Mouse (Mus musculus): ENCODE data around the gene Med21. TPM values are rescaled to one million over a fixed set of nuclear protein-coding genes. Genes with fewer than 3 reads are reported as not detected.

The Med21 gene
- polyA plus RNA-seq, 1 experiment from 2014 or later = 117 TPM

DNA sequence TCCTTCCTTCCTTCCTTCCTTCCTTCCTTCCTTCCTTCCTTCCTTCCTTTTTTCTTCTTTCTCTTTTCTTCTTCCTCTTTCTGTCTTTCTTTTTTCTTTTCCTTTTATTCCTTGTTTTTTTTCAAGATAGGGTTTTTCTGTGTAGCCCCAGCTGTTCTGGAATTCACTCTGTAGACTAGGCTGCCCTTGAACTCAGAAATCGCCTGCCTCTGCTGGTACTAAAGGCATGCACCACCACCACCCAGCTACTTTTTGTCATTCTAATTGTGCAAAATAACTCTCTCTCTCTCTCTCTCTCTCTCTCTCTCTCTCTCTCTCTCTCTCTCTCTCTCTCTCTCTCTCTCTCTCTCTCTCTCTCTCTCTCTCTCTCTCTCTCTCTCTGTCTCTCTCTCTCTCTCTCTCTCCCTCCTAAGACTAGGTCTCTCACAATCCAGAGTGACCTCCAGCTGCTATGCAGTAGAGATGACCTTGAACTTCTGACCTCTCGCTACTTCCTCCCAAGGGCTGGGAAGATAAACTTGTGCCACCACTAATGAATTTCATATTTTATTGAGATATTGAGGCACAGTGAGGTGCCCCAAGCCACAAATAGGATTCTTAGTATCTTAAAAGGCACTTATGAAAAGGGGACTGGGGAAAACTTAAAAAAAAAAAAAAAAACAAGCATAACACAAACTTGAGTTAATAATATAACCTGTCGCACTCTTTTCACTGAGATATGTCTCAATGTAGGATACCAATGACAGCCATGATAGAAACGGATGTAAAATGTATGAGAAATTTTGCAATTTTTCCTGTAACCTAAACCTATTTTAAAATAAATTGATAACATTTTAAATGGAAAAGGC, 7.4 kb upstream of the Med21 start:
- H3K4me2 ChIP-seq (replicated peaks; ENCODE audit: low read depth, low read length) = peak overlapping the region; percentile 85
- H3K9me3 ChIP-seq (ENCODE audit: low read length) = no peaks in the 10 kb centered on the region
- 0 out of 2 replicates have a peak, but pooled peaks cover 3% of the 10 kb centered on the region for H3K4me1 ChIP-seq (ENCODE audit: insufficient read depth, low read depth, low read length)
- no peak overlapping the region for H3K9ac ChIP-seq (replicated peaks; ENCODE audit: low read depth)
- H3K4me3 ChIP-seq (ENCODE audit: low read depth, low read length) = no peak overlapping the region
- TF ChIP-seq EP300 (IDR thresholded peaks at IDR 0.05) (no peak), CTCF (IDR thresholded peaks at IDR 0.05) (no peak)
- DNase-seq (ENCODE audit: low spot score) (no peak), ATAC-seq (no peak)
- no peaks in the 10 kb centered on the region for H3K36me3 ChIP-seq (ENCODE audit: insufficient read depth, low read length)
- no peaks in the 10 kb centered on the region for H3K27me3 ChIP-seq (replicated peaks; ENCODE audit: insufficient read depth, low read length)
- H3K27ac ChIP-seq (ENCODE audit: low read length) = no peak overlapping the region
- 59% methylated on average over 4 of the region's 4 CpGs for WGBS

DNA sequence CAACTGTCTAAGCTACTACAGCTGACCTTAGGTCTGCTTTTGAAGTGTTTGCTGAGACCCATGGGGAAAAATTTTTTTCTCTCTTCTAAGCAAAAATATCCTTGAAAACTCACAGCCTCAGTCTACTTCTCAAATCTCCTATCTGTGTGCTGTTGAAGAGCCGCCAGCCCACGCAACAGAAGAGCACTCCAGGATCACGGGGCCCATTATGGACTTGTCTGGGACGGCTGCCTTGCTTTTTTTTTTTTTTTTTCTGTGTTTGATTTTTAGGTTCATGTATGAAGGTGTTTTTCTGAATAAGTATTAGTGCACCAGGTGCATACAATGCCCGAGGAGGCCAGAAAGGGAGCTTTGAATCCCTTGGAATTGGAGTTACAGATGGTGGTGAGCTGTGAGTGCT, 5.9 kb upstream of the Med21 start:
- Histone ChIP-seq H3K4me2 (replicated peaks; ENCODE audit: low read depth, low read length) (no peak overlapping the region), H3K4me3 (ENCODE audit: low read depth, low read length) (no peak overlapping the region), H3K27me3 (replicated peaks; ENCODE audit: insufficient read depth, low read length) (no peaks in the 10 kb centered on the region), H3K9ac (replicated peaks; ENCODE audit: low read depth) (no peak overlapping the region), H3K36me3 (ENCODE audit: insufficient read depth, low read length) (no peaks in the 10 kb centered on the region), H3K9me3 (ENCODE audit: low read length) (no peaks in the 10 kb centered on the region), H3K27ac (ENCODE audit: low read length) (no peak overlapping the region), H3K4me1 (ENCODE audit: insufficient read depth, low read depth, low read length) (0 out of 2 replicates have a peak, but pooled peaks cover 3% of the 10 kb centered on the region)
- DNase-seq (ENCODE audit: low spot score) = no peak
- no peak for ATAC-seq
- TF ChIP-seq EP300 (IDR thresholded peaks at IDR 0.05) (no peak), CTCF (IDR thresholded peaks at IDR 0.05) (no peak)
- WGBS = 67% methylated on average over 5 of the region's 5 CpGs

DNA sequence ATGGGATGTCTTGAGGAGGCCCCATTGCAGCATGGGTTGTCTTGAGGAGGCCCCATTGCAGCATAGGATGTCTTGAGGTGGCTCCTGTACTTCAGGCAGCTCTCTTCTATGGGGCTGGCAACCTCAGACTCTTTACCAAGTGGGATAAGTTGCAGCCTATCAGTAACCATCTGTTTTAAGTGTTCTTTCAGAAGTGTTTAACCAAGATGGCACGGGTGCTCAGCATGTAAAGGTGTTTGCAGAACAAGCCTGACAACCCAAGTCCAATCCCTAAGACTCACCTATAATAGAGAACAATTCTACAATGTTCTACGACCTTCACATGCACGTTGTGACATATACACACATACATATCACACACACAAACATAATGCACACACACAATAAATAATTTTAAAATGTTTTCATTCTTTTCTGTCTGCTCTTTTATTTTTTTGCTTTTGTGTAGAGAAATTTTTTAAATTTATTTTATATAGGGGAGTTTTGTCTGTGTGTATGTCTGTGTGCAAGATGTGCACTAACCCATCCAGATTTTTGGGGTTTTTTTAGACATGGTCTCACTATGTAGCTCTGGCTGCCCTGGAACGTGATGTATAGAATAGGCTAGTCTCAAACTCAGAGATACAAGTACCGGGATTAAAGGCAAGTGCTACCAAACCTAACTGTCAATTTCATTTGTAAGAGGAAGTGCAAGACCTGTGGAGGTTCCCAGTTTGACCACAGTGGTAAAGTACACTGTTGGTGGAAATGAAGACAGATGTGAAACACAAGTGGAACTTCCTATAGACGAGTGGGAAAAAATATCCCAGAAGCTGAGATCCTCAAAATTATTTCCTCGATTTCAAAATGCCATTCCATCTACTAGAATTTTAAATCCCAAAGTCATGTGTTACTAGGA, 2.0 kb upstream of the Med21 start:
- Histone ChIP-seq H3K27ac (ENCODE audit: low read length) (no peak overlapping the region), H3K4me1 (ENCODE audit: insufficient read depth, low read depth, low read length) (peaks cover 7% of the 10 kb centered on the region; the same call in 1 of the 2 replicates), H3K4me2 (replicated peaks; ENCODE audit: low read depth, low read length) (no peak overlapping the region), H3K9ac (replicated peaks; ENCODE audit: low read depth) (no peak overlapping the region), H3K27me3 (replicated peaks; ENCODE audit: insufficient read depth, low read length) (no peaks in the 10 kb centered on the region), H3K9me3 (ENCODE audit: low read length) (no peaks in the 10 kb centered on the region), H3K36me3 (ENCODE audit: insufficient read depth, low read length) (no peaks in the 10 kb centered on the region), H3K4me3 (ENCODE audit: low read depth, low read length) (no peak overlapping the region)
- no peak for ATAC-seq
- TF ChIP-seq EP300 (IDR thresholded peaks at IDR 0.05) (no peak), CTCF (IDR thresholded peaks at IDR 0.05) (no peak)
- WGBS = 68% methylated on average over 7 of the region's 7 CpGs
- no peak for DNase-seq (ENCODE audit: low spot score)

DNA sequence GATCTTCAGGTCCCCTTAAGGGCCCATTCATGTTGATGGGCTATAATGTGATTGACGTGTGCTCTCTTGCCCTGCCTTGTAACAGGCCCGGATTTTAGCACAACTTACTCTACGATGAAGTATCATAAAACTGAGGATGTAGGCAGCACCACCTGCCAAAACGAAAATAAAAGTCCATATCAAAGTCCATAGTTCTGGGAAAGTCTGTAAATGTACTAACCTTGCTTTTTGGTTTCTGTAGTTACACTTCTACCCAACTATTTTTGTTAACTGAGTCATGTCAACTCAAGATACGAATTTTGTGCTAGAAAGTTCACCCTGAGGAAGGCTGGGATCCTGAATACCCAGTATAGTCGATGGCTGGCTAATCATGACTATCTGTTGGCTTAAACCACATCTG, 1.4 kb upstream of the Med21 start:
- Histone ChIP-seq H3K27ac (ENCODE audit: low read length) (no peak overlapping the region), H3K9me3 (ENCODE audit: low read length) (no peaks in the 10 kb centered on the region), H3K9ac (replicated peaks; ENCODE audit: low read depth) (no peak overlapping the region), H3K4me1 (ENCODE audit: insufficient read depth, low read depth, low read length) (peaks cover 7% of the 10 kb centered on the region; the same call in 1 of the 2 replicates), H3K27me3 (replicated peaks; ENCODE audit: insufficient read depth, low read length) (no peaks in the 10 kb centered on the region), H3K4me2 (replicated peaks; ENCODE audit: low read depth, low read length) (no peak overlapping the region), H3K36me3 (ENCODE audit: insufficient read depth, low read length) (no peaks in the 10 kb centered on the region), H3K4me3 (ENCODE audit: low read depth, low read length) (no peak overlapping the region)
- WGBS = 77% methylated on average over 6 of the region's 6 CpGs
- no peak for TF ChIP-seq CTCF (IDR thresholded peaks at IDR 0.05)
- no peak for TF ChIP-seq EP300 (IDR thresholded peaks at IDR 0.05)
- DNase-seq (ENCODE audit: low spot score) = no peak
- no peak for ATAC-seq

DNA sequence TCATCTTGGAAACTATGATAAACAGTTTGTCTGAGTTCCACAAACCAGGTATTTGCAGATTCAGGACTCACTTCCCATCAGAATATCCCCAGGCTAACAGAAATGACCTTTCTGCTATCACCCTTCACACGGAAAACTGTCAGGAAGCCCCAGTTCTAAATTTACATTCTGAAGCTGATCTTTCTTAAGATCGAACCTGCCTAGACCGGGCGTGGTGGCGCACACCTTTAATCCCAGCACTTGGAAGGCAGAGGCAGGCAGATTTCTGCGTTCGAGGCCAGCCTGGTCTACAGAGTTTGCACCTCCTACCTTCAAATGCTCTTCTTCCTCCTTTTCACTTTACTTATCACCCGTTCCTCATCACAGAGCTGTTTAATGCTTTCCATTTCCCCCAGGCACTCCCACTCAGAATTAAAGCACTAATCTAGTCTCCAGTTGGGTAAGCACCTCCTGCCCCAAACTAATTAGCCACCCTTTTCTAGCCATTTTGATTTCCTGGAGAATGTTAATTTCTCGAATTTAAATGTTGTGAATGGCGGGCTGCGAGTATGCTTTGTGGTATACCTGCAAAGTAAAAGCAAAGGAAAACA, 631 bp upstream of the Med21 start:
- TF ChIP-seq CTCF (IDR thresholded peaks at IDR 0.05) = no peak
- DNase-seq (ENCODE audit: low spot score) (no peak), ATAC-seq (no peak)
- Histone ChIP-seq H3K4me1 (ENCODE audit: insufficient read depth, low read depth, low read length) (peaks cover 7% of the 10 kb centered on the region; the same call in 1 of the 2 replicates), H3K9me3 (ENCODE audit: low read length) (no peaks in the 10 kb centered on the region), H3K27me3 (replicated peaks; ENCODE audit: insufficient read depth, low read length) (no peaks in the 10 kb centered on the region), H3K9ac (replicated peaks; ENCODE audit: low read depth) (peak overlapping the region; percentile 39; the same call in 1 of the 2 replicates), H3K27ac (ENCODE audit: low read length) (no peak overlapping the region), H3K36me3 (ENCODE audit: insufficient read depth, low read length) (no peaks in the 10 kb centered on the region), H3K4me2 (replicated peaks; ENCODE audit: low read depth, low read length) (peak overlapping the region; percentile 79), H3K4me3 (ENCODE audit: low read depth, low read length) (peak overlapping the region; percentile 87)
- 67% methylated on average over 11 of the region's 11 CpGs for whole genome bisulfite sequencing

DNA sequence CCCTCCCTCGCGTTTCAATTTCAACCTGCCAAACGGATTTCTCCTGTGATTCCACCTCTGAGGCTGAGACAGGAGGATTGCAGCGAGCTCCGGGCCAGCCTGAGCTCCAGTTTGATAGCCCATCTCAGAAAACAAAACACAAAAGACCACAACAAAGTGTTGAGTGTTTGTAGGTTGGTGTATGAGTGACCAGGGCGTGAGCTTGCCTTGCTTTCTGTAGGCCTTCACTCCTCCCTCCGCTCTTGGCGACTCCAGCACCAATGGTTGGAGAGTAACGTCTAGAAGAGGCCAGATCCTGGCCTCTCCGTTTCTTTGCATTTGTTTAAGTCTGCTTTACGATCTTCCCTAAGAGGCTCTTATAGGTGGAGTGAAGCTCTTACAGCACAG, 830 bp downstream of the Med21 start:
- H3K36me3 ChIP-seq (ENCODE audit: insufficient read depth, low read length) = no peaks in the 10 kb centered on the region
- peak overlapping the region; percentile 85 for H3K9ac ChIP-seq (replicated peaks; ENCODE audit: low read depth)
- WGBS = 20% methylated on average over 11 of the region's 11 CpGs
- H3K4me2 ChIP-seq (replicated peaks; ENCODE audit: low read depth, low read length) = peak overlapping the region; percentile 79
- DNase-seq (ENCODE audit: low spot score) = peak; percentile 61
- peak overlapping the region; percentile 87 for H3K4me3 ChIP-seq (ENCODE audit: low read depth, low read length)
- ATAC-seq = 0 out of 2 replicates have a peak, but pooled peaks have one; percentile 13
- no peaks in the 10 kb centered on the region for H3K9me3 ChIP-seq (ENCODE audit: low read length)
- peak overlapping the region; percentile 94 for H3K27ac ChIP-seq (ENCODE audit: low read length)
- H3K27me3 ChIP-seq (replicated peaks; ENCODE audit: insufficient read depth, low read length) = no peaks in the 10 kb centered on the region
- peaks cover 7% of the 10 kb centered on the region; the same call in 1 of the 2 replicates for H3K4me1 ChIP-seq (ENCODE audit: insufficient read depth, low read depth, low read length)
- TF ChIP-seq EP300 (IDR thresholded peaks at IDR 0.05) (no peak), CTCF (IDR thresholded peaks at IDR 0.05) (no peak)

Data from lung, postnatal 0 days (tissue).